Mouse (Mus musculus) CH12.LX (cell line): ENCODE measurements around the gene Klhl12. TPM values are rescaled to one million over a fixed set of nuclear protein-coding genes. Genes with fewer than 3 reads are reported as not detected.

Experiments
- DNase-seq: peaks from one replicate; pipeline ENCODE4 v3.0.0-alpha.2; 2013; ENCODE audit errors: extremely low read depth
- H3K27ac ChIP-seq: 2 replicates; pipeline ENCODE4 v1.5.1; 2012; ENCODE audit warnings: low read depth, mild to moderate bottlenecking, control low read depth, moderate library complexity; ENCODE audit not compliant: insufficient read depth
- H3K27me3 ChIP-seq: replicated peaks from 2 replicates; pipeline ENCODE3; 2012; ENCODE audit warnings: inconsistent platforms
- H3K36me3 ChIP-seq, 2 experiments: replicated peaks in 1 of 2; 2 replicates each; pipeline versions ENCODE3 to v1.6.1; 2012; ENCODE audit warnings: inconsistent platforms in 1 of 2, low read length in 1 of 2, mild to moderate bottlenecking in 1 of 2, mixed read lengths in 1 of 2, moderate library complexity in 1 of 2; ENCODE audit not compliant: control insufficient read depth in 1 of 2, insufficient read depth in 1 of 2
- H3K4me1 ChIP-seq, 2 experiments: 2 replicates each; pipeline ENCODE4 v1.6.1; 2012; ENCODE audit warnings: inconsistent platforms in 1 of 2, moderate library complexity in 1 of 2; ENCODE audit not compliant: insufficient read depth in 2 of 2, control insufficient read depth in 1 of 2
- H3K4me2 ChIP-seq: 2 replicates; pipeline ENCODE4 v1.6.1; 2012; ENCODE audit warnings: low read depth, mild to moderate bottlenecking, control low read depth; ENCODE audit not compliant: poor library complexity, insufficient read depth, severe bottlenecking
- H3K4me3 ChIP-seq, 3 experiments: fragments of 150-350 bp in 1 of 3; sonication (generic) in 1 of 3; replicated peaks in 1 of 3; 2 replicates each; pipeline versions ENCODE3 to v1.5.1; 2011 to 2012; ENCODE audit warnings: low read depth in 2 of 3, low read length in 2 of 3, mild to moderate bottlenecking in 2 of 3, moderate library complexity in 2 of 3, control low read depth in 1 of 3, improper control_type of control experiment in 1 of 3, inconsistent platforms in 1 of 3, mixed read lengths in 1 of 3; ENCODE audit not compliant: poor library complexity in 1 of 3
- H3K79me2 ChIP-seq: replicated peaks from 2 replicates; pipeline ENCODE4 v1.6.1; 2012; ENCODE audit warnings: mild to moderate bottlenecking, moderate library complexity; ENCODE audit not compliant: control insufficient read depth, poor library complexity, insufficient read depth, severe bottlenecking; ENCODE audit errors: extremely low read depth
- H3K9ac ChIP-seq: 2 replicates; pipeline ENCODE4 v1.6.1; 2012; ENCODE audit warnings: low read depth, mild to moderate bottlenecking, control low read depth, moderate library complexity; ENCODE audit not compliant: insufficient read depth
- H3K9me3 ChIP-seq: replicated peaks from 2 replicates; pipeline ENCODE3; 2012; ENCODE audit warnings: low read length, inconsistent platforms, mixed read lengths
- BHLHE40 ChIP-seq: IDR thresholded peaks from 2 replicates; pipeline ENCODE4 v1.6.1; 2011; ENCODE audit warnings: mild to moderate bottlenecking, low read depth, low read length, improper control_type of control experiment
- CHD2 ChIP-seq: IDR thresholded peaks from 2 replicates; pipeline ENCODE4 v1.6.1; 2011; ENCODE audit warnings: low read length, improper control_type of control experiment
- CTCF ChIP-seq, 2 experiments: IDR thresholded peaks in 1 of 2; conservative IDR thresholded peaks in 1 of 2; 2 replicates each; pipeline ENCODE4 v1.5.1; 2011 to 2012; ENCODE audit warnings: low read depth in 2 of 2, low read length in 2 of 2, improper control_type of control experiment in 1 of 2, inconsistent platforms in 1 of 2, mild to moderate bottlenecking in 1 of 2, moderate library complexity in 1 of 2
- E2F4 ChIP-seq: IDR thresholded peaks from 2 replicates; pipeline ENCODE4 v1.6.1; 2011; ENCODE audit warnings: low read depth, low read length, improper control_type of control experiment; ENCODE audit not compliant: insufficient replicate concordance
- ELF1 ChIP-seq: IDR thresholded peaks from 2 replicates; pipeline ENCODE4 v1.6.1; 2014; ENCODE audit warnings: low read depth, mild to moderate bottlenecking, inconsistent platforms, low read length, improper control_type of control experiment
- EP300 ChIP-seq: IDR thresholded peaks from 2 replicates; pipeline ENCODE4 v1.6.1; 2011; ENCODE audit warnings: low read length, improper control_type of control experiment
- ETS1 ChIP-seq: conservative IDR thresholded peaks from 2 replicates; pipeline ENCODE4 v1.6.1; 2012; ENCODE audit warnings: low read depth, mild to moderate bottlenecking, inconsistent platforms, low read length, improper control_type of control experiment, moderate library complexity
- GABPA ChIP-seq: IDR thresholded peaks from 2 replicates; pipeline ENCODE4 v1.6.1; 2012; ENCODE audit warnings: low read depth, low read length, improper control_type of control experiment, inconsistent platforms; ENCODE audit not compliant: insufficient replicate concordance
- HCFC1 ChIP-seq: IDR thresholded peaks from 2 replicates; pipeline ENCODE4 v1.6.1; 2012; ENCODE audit warnings: low read depth, mild to moderate bottlenecking, inconsistent platforms, low read length, improper control_type of control experiment
- IRF4 ChIP-seq: IDR thresholded peaks from 2 replicates; pipeline ENCODE4 v1.6.1; 2014; ENCODE audit warnings: low read depth, mild to moderate bottlenecking, inconsistent platforms, low read length, improper control_type of control experiment
- JUN ChIP-seq: IDR thresholded peaks from 2 replicates; pipeline ENCODE4 v1.6.1; 2011; ENCODE audit warnings: low read depth, mild to moderate bottlenecking, low read length, improper control_type of control experiment, moderate library complexity; ENCODE audit not compliant: insufficient read depth
- JUND ChIP-seq: conservative IDR thresholded peaks from 2 replicates; pipeline ENCODE4 v1.6.1; 2011; ENCODE audit warnings: low read depth, low read length, improper control_type of control experiment
- MAZ ChIP-seq: IDR thresholded peaks from 2 replicates; pipeline ENCODE4 v1.6.1; 2012; ENCODE audit warnings: low read depth, mild to moderate bottlenecking, inconsistent platforms, low read length, improper control_type of control experiment, moderate library complexity
- NELFE ChIP-seq: IDR thresholded peaks from 2 replicates; pipeline ENCODE4 v1.6.1; 2011; ENCODE audit warnings: low read depth, low read length, improper control_type of control experiment
- NRF1 ChIP-seq: IDR thresholded peaks from 2 replicates; pipeline ENCODE4 v1.6.1; 2014; ENCODE audit warnings: low read depth, mild to moderate bottlenecking, inconsistent platforms, low read length, improper control_type of control experiment, moderate library complexity
- PAX5 ChIP-seq: IDR thresholded peaks from 2 replicates; pipeline ENCODE4 v1.6.1; 2012; ENCODE audit warnings: low read length, inconsistent platforms, mixed read lengths
- POLR2A ChIP-seq: IDR thresholded peaks from 2 replicates; pipeline ENCODE4 v1.6.1; 2011; ENCODE audit warnings: low read depth, mild to moderate bottlenecking, improper control_type of control experiment, low read length
- POLR2AphosphoS2 ChIP-seq: IDR thresholded peaks from 2 replicates; pipeline ENCODE4 v1.6.1; 2011; ENCODE audit warnings: low read depth, low read length, improper control_type of control experiment
- RAD21 ChIP-seq: IDR thresholded peaks from 2 replicates; pipeline ENCODE4 v1.6.1; 2011; ENCODE audit warnings: low read depth, mild to moderate bottlenecking, low read length, improper control_type of control experiment, moderate library complexity
- SIN3A ChIP-seq: IDR thresholded peaks from 2 replicates; pipeline ENCODE4 v1.6.1; 2012; ENCODE audit warnings: low read length, improper control_type of control experiment, inconsistent platforms
- TBP ChIP-seq: conservative IDR thresholded peaks from 2 replicates; pipeline ENCODE4 v1.6.1; 2011; ENCODE audit warnings: low read depth, low read length, improper control_type of control experiment
- TCF12 ChIP-seq: IDR thresholded peaks from 2 replicates; pipeline ENCODE4 v1.6.1; 2014; ENCODE audit warnings: low read depth, mild to moderate bottlenecking, inconsistent platforms, low read length, improper control_type of control experiment
- UBTF ChIP-seq: IDR thresholded peaks from 2 replicates; pipeline ENCODE4 v1.6.1; 2012; ENCODE audit warnings: low read depth, mild to moderate bottlenecking, inconsistent platforms, low read length, improper control_type of control experiment, moderate library complexity
- ZKSCAN1 ChIP-seq: IDR thresholded peaks from 2 replicates; pipeline ENCODE4 v1.6.1; 2012; ENCODE audit warnings: low read depth, inconsistent platforms, low read length, improper control_type of control experiment, borderline replicate concordance
- ZMIZ1 ChIP-seq: IDR thresholded peaks from 2 replicates; pipeline ENCODE4 v1.6.1; 2012; ENCODE audit warnings: low read depth, mild to moderate bottlenecking, inconsistent platforms, low read length, improper control_type of control experiment
- ZNF384 ChIP-seq: IDR thresholded peaks from 2 replicates; pipeline ENCODE4 v1.6.1; 2012; ENCODE audit warnings: low read depth, low read length, improper control_type of control experiment, inconsistent platforms
- dilution Hi-C: fragments of 300-500 bp; cut with MboI; formaldehyde crosslinking; loops from 2 replicates; pipeline ENCODE4 v1.14.3; 2020; ENCODE audit warnings: low sequenced_read_pairs; ENCODE audit not compliant: extremely low pct_unique_long_range_greater_than_20kb, extremely low pct_ligation_motif_present
- in situ Hi-C: fragments of 300-500 bp; cut with MboI; formaldehyde crosslinking; loops from 3 replicates; pipeline ENCODE4 v1.14.3; 2019; ENCODE audit warnings: low sequenced_read_pairs, low pct_ligation_motif_present, low pct_unique_long_range_greater_than_20kb, mixed read lengths
- polyA plus RNA-seq: library from polyadenylated mRNA; unstranded; fragments of >175 nt; gene quantifications from 2 replicates; pipeline ENCODE4 v1.2.1, GENCODE M21; 2012; ENCODE audit warnings: low read depth; ENCODE audit not compliant: insufficient read length
- total RNA-seq, 2 experiments: library from RNA; depleted of rRNA; stranded (reverse); fragments of 300-350 nt in 1 of 2; fragments of >200 nt in 1 of 2; gene quantifications; 2 replicates each; pipeline ENCODE4 v1.2.3; 2012 to 2014

Klhl12 gene
- total and polyA plus RNA-seq, 3 experiments: 17.6 to 20.8 (median 19.1) TPM

DNA sequence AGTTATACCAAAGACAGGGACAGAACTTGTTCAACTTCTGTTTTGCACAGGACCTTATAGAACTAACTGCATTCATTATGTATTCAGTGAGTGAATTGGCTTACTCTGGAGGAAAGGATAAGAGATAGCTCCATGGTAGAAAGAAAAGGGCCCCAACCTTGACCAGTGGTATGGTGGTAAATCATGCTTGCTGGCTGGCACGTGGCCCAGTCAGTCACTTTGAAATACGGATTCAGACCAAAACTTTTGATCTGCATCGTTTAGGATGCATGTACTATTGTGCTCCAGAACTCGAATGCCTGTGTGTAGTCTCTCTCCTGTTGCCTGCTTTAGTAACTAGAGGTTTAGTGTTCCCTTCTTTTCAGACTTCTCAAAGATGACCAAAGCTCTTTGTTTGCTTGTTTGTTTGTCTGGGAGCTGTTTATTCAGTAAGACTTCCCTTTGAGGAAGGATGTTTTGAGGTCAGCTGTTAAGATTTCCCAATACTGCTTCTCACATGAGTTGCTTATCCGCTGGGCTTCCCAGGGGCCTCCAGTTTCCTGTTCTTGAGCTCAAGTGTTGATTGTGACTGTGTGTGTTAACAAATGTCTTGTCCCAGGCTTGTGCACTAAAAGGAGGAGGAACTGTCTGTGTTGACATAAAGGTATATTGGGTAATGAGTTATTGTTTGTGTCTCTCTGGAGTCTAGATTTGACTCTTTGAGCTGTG is 35.4 kb upstream of the Klhl12 start:
- DNase-seq: no peak
- Histone ChIP-seq H3K36me3 (peaks cover 21 to 57% of the 10 kb centered on the region in 2 experiments), H3K4me1 (peaks cover 8 to 40% of the 10 kb centered on the region in 2 experiments), H3K9ac (no peak overlapping the region), H3K27ac (no peak overlapping the region), H3K4me2 (no peak overlapping the region), H3K4me3 (no peak overlapping the region), H3K27me3 (no peaks in the 10 kb centered on the region), H3K79me2 (peaks cover 58% of the 10 kb centered on the region), H3K9me3 (no peaks in the 10 kb centered on the region)
- in situ Hi-C loops: no loop called here
- dilution Hi-C loops: no loop called here
- TF ChIP-seq NELFE: no peak
- no peak for TF ChIP-seq POLR2AphosphoS2
- no peak for TF ChIP-seq CTCF (conservative IDR thresholded peaks at IDR 0.05 in 1 of 2, IDR thresholded peaks at IDR 0.05 in 1 of 2; ENCODE audit: low read depth in 2 of 2, low read length in 2 of 2)
- no peak for TF ChIP-seq IRF4
- TF ChIP-seq UBTF: no peak
- TF ChIP-seq JUN: no peak
- TF ChIP-seq PAX5: no peak
- TF ChIP-seq ZMIZ1: no peak
- no peak for TF ChIP-seq E2F4
- TF ChIP-seq MAZ: no peak
- TF ChIP-seq RAD21: no peak
- no peak for TF ChIP-seq HCFC1
- TF ChIP-seq TCF12: no peak
- TF ChIP-seq CHD2: no peak
- no peak for TF ChIP-seq ZKSCAN1
- no peak for TF ChIP-seq NRF1
- no peak for TF ChIP-seq ETS1
- TF ChIP-seq JUND: no peak
- TF ChIP-seq, all 38 proteins: peak for 0

- dilution Hi-C loops (no loop called here), in situ Hi-C loops (no loop called here)
- peaks cover 0 to 14% of the 10 kb centered on the region in 2 experiments; a peak in 2 of 4 replicates for H3K4me1 ChIP-seq
- TF ChIP-seq GABPA (no peak), JUND (no peak), NELFE (no peak), SIN3A (no peak), ELF1 (no peak), BHLHE40 (no peak), JUN (no peak), ETS1 (no peak), TBP (no peak), EP300 (no peak), ZNF384 (no peak), POLR2A (no peak), ZMIZ1 (no peak), ZKSCAN1 (no peak)
- no peak for DNase-seq
- peaks cover 53 to 84% of the 10 kb centered on the region in 2 experiments for H3K36me3 ChIP-seq
- H3K27me3 ChIP-seq: no peaks in the 10 kb centered on the region
- no peak overlapping the region for H3K4me2 ChIP-seq
- no peak overlapping the region for H3K4me3 ChIP-seq
- H3K79me2 ChIP-seq: peaks cover 29% of the 10 kb centered on the region
- no peak overlapping the region for H3K27ac ChIP-seq
- H3K9me3 ChIP-seq: no peaks in the 10 kb centered on the region
- H3K9ac ChIP-seq: no peak overlapping the region
Observed at GRCm38 (mm10) chr1:134423911-134424310, 31.4 kb upstream of the Klhl12 start.
